Mouse (Mus musculus): Measurements from ENCODE around the gene Racgap1.

Gene Racgap1

GRCm38 (mm10) chr15:99618595-99618994 lies 32.9 kb downstream of the Racgap1 start:
- DNase-seq: no peak

DNA sequence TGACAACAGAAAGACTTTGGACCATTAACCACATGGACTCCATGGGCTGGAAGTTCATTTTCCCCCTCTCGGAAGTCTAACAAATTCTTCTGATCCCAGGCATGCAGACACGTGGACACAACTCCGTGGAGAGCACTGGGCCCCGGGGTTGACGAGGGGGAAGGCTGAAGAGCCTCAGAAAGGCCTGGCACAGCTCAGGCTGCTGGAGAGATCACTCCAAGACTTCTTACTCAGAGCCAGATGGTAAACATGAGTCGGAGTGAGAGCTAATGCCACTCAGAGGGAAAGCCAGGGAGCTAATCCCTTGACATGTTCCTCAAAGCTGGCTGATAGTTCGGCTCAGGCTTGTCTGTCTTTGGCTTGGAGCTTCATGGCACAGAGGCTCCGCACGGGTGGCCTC lies 36.2 kb downstream of the Racgap1 start:
- DNase-seq: no peak

- no peak for DNase-seq
These were observed 36.7 kb downstream of the Racgap1 start for GRCm38 (mm10) chr15:99614753-99615152.

GRCm38 (mm10) chr15:99614273-99614672 lies 37.2 kb downstream of the Racgap1 start:
- no peak for DNase-seq

- DNase-seq: no peak
These were observed 39.9 kb downstream of the Racgap1 start for GRCm38 (mm10) chr15:99611563-99611962.

- no peak for DNase-seq
These were observed 42.9 kb downstream of the Racgap1 start for GRCm38 (mm10) chr15:99608382-99609125.

GRCm38 (mm10) chr15:99607388-99608113 lies 43.9 kb downstream of the Racgap1 start:
- no peak for DNase-seq

DNA sequence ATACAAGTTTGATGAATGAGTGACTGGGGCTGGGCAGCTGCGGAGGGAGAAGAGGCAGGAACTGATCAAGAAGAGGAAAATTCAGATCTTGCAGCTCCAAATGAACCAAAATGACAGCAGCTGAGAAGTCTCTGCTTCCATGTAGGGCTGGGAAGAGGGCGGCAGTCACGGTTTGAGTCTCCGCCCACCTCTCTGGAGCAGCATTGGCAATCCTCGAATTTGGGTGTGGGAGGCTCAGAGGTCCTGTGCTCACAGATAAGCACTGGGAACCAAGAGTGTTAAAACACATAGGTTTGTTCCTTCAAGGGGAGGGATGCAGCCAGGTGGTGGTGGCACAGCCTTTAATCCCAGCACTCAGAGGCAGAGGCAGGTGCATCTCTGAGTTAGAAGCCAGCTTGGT lies 44.9 kb downstream of the Racgap1 start:
- no peak for DNase-seq

DNA sequence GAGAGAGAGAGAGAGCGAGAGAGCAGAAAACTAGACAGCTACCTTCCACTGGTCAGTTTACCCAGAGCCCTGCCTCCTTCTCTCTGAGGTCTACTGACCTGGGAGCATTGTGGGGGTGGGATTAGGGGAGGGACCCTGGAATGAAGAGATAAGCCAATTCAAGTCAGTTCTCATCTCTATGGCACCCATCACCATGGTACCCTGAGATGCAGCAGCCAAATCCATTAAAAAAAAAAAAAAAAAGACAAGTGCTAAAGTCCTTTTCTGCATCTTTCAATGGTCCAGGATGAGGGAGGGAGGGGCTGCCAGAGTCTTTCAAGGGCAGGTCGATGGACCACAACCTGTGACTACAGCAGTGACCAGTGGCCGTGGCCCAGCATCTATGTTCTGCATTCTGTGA lies 45.9 kb downstream of the Racgap1 start:
- DNase-seq: no peak

DNA sequence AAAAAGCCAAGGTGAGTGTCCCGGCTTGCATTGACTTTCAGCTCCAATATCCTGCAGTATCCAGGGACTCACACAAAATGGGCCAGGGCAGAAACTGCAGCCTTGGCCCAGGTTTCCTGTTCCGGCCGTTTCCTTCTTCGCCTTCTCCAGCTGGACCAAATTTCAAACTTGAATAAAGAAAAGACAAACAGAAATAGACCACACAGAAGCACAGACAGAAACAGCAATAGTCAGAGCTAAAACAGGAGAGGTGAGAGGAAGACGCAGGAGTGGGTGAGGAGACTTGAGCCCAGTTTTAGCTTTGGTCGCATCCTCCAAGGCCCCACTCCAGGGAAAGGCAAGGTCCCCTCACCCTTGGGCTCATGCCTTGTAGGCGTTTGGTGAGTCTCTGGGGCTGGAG lies 48.2 kb downstream of the Racgap1 start:
- DNase-seq: no peak

- DNase-seq: no peak
These were observed 49.1 kb downstream of the Racgap1 start for GRCm38 (mm10) chr15:99602206-99602820.

DNA sequence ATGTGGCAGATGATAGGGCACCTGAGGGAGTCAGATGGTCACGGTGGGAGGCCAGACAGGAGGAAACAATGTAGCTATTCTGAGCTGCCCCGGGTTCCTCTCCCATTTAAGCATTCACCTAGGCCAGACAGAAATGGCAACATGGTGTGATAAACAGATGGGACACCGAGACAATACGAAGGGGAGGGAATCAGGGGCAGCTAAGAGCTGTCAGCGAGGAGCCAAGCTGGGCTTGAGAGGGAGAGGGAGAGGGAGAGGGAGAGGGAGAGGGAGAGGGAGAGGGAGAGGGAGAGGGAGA lies 49.7 kb downstream of the Racgap1 start:
- no peak for DNase-seq

- no peak for DNase-seq
These were observed 50.3 kb downstream of the Racgap1 start, which contains the start of gene Aqp6 for GRCm38 (mm10) chr15:99600986-99601822. Gene Aqp6, plus strand, starts transcription at chr15:99601400.

DNA sequence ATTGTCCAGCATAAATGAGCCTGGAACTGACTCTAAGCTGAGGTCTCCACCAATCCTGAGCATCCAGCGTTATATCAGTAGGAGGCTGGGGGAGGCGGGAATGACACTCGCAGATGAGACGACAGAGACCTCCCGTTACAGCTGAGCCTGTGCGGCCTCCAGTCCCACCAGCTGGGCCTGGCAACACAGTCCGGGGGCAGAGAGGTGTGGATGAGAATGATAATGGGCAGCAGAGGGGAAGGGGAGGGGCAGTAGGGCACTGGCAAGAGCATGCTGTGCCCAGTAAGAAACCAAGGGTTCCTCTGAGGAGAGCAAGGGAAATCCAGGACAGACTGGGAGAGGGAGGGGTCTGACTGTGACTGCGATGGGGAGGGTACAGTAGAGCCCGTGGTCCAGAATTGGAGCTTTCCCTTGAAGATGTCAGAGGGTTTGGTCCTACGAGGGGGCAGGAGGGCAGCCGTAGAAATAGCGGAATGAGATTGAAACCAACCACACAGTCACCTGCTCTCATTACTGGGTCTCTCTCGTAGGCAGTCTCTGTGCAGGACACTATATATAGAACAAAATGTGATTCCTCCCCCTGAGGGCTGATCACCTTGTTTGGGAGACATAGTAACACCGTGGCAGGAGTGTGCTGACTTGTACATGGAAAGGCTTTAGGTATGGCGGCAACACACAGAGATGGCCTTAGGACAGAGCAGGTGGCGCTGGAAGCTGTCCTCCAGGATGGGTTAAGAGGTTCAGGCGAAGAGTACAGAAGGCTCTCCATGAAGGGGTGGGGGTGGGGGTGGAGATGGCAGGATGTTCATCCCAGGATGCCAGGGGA lies 52.0 kb downstream of the Racgap1 start:
- no peak for DNase-seq

DNA sequence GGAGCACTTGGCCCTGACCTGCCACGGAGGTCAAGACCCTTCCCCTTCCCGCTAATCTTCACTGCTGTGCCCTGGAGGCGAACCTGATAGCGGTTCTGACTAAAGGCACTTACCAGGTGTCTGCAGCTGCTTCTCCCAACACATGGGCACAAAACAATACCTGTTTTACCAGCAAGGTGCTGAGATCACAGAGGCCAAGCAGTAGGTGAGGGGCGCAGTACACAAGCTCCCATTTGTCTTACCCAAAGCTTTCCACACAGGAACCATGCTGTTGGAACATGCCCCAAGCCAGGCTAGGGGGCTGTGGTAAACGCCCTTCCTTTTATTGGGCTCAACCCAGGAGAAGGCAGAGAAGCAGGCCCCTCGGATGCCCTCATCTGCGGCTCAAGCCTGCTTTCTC lies 53.9 kb downstream of the Racgap1 start:
- DNase-seq: no peak

- no peak for DNase-seq
These were observed 54.6 kb downstream of the Racgap1 start for GRCm38 (mm10) chr15:99596841-99597240.

DNA sequence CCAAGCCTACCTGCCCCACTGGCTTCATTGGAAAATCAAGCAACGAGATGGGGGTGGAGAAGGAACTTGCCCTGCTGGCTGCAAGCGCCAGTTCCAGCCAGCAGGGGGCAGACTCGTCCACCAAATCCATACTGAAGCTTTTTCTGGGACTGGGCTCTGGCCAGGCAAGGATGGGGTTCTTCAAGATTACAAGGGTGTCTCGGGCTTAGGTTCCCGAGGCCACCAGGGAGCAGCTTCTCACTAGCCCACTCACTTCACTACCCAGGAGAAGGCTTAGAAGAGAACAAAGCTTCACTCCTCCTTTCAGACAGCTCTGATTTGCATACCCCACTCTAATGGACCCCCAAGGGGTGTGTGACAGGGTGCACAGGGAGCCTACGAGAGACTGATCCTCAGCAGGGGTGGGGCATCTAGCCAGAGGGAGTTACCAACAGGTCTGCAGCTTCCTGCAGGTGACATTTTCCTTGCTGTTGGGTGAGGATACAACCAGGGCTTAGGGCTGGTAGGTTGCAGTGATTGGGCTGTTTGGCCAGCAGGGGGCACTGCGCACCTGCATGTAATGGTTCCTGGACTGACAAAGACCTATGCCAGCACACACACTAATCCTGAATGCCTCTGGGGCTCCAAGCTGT lies 55.3 kb downstream of the Racgap1 start:
- peak; percentile 93 for DNase-seq

GRCm38 (mm10) chr15:99594951-99595350 lies 56.5 kb downstream of the Racgap1 start:
- no peak for DNase-seq

GRCm38 (mm10) chr15:99592877-99593276 lies 58.6 kb downstream of the Racgap1 start:
- DNase-seq: no peak

DNA sequence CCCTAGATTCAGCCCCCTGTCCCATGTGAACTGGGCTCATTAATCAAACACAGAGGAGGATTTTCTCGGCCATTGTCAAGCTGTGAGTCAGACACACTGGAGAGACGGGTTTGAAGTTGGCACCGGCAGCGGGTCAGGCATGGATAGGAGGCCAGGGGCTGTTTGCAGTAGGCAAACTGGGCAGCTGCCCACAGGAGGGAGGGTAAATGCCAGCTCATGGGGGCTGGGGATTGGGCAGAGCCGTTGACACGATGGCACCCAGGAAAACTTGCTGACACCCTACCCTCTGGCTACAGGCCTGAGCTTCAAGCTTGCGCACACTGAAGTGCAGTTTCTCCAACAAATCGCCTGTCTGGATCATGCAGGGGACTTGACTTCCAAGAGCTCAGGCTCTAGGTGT lies 59.3 kb downstream of the Racgap1 start:
- DNase-seq: no peak

- no peak for DNase-seq
These were observed 60.9 kb downstream of the Racgap1 start, which contains the start of gene Aqp5 for GRCm38 (mm10) chr15:99590429-99591084. Gene Aqp5, plus strand, starts transcription at chr15:99590782.

Measured in right cerebral cortex, postnatal 4 days (tissue).